Mouse (Mus musculus): Measurements from ENCODE around the gene Ptprcap.
A peak's percentile ranks its signal among the peaks of the same experiment; 100 is the strongest.

DNA sequence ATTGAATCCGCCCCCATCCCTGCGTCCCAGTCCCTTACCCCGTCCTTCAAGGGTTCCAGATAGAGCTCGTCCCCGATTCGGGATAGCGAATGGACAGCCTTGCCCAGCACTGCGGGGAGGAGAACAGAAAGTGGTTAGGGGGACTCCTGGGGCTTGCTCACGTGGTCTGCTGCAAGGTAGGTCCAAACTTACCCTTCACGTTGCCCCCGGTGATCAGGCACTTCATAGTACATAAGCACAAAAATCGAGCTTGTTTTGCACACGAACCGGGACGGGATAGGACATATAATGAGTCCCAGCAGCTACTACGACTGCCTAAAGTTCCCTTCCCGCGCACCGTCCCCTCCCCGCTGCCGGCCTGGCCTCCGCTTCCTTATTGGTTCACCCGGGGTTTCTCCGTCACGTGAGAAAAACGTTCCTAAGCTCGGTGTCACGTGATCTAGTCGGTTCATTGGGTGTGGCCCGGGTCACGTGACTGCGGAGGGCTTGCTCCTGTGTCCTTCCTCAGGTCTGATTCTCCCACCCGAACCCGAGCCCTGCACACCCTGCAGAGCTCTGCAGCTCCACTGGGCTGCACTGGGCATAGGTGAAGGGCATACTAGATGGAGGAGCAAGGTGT lies 48.0 kb downstream of the Ptprcap start, which contains the start of gene Rad9a:
- TF ChIP-seq POLR2A (IDR thresholded peaks at IDR 0.05; ENCODE audit: extremely low read depth, insufficient read depth, low read length) = 0 out of 2 replicates have a peak, but pooled peaks have one; percentile 32
- no peak for TF ChIP-seq CTCF (IDR thresholded peaks at IDR 0.05; ENCODE audit: low read depth, low read length)

All from liver, adult 2 months (tissue).